Mouse (Mus musculus) cerebellum, adult 9-10 months (tissue): Measurements from ENCODE around the gene Poc1b.

Source experiments
- DNase-seq: peaks from one replicate; pipeline ENCODE4 v3.0.0; 2022

Poc1b gene

GRCm38 (mm10) chr10:99163002-99163401 is 56.2 kb downstream of the Poc1b start:
- DNase-seq = no peak

- no peak for DNase-seq
These were observed 58.1 kb downstream of the Poc1b start for GRCm38 (mm10) chr10:99164871-99165477.

GRCm38 (mm10) chr10:99165751-99166282 is 59.0 kb downstream of the Poc1b start:
- DNase-seq = no peak

GRCm38 (mm10) chr10:99166392-99166791 is 59.6 kb downstream of the Poc1b start:
- no peak for DNase-seq

GRCm38 (mm10) chr10:99168404-99168803 is 61.6 kb downstream of the Poc1b start:
- DNase-seq = no peak

GRCm38 (mm10) chr10:99168840-99169764 is 62.3 kb downstream of the Poc1b start:
- DNase-seq = peak; percentile 66

GRCm38 (mm10) chr10:99169765-99170129 is 62.9 kb downstream of the Poc1b start:
- DNase-seq = no peak

GRCm38 (mm10) chr10:99171961-99172497 is 65.2 kb downstream of the Poc1b start:
- DNase-seq = no peak

- no peak for DNase-seq
These were observed 66.2 kb downstream of the Poc1b start for GRCm38 (mm10) chr10:99172906-99173507.

GRCm38 (mm10) chr10:99176911-99177310 is 70.1 kb downstream of the Poc1b start:
- no peak for DNase-seq

- DNase-seq = no peak
These were observed 71.3 kb downstream of the Poc1b start for GRCm38 (mm10) chr10:99178118-99178517.

GRCm38 (mm10) chr10:99179122-99179521 is 72.3 kb downstream of the Poc1b start:
- no peak for DNase-seq

GRCm38 (mm10) chr10:99179566-99179965 is 72.7 kb downstream of the Poc1b start:
- no peak for DNase-seq

- DNase-seq = no peak
These were observed 74.7 kb downstream of the Poc1b start for GRCm38 (mm10) chr10:99181497-99181896.

GRCm38 (mm10) chr10:99182107-99182506 is 75.3 kb downstream of the Poc1b start:
- DNase-seq = no peak

GRCm38 (mm10) chr10:99188175-99188574 is 81.3 kb downstream of the Poc1b start:
- no peak for DNase-seq

GRCm38 (mm10) chr10:99188656-99189603 is 82.1 kb downstream of the Poc1b start:
- DNase-seq = no peak

- peak; percentile 32 for DNase-seq
These were observed 84.0 kb downstream of the Poc1b start for GRCm38 (mm10) chr10:99190798-99191197.

GRCm38 (mm10) chr10:99194451-99195055 is 87.7 kb downstream of the Poc1b start:
- DNase-seq = no peak

GRCm38 (mm10) chr10:99196556-99196955 is 89.7 kb downstream of the Poc1b start:
- no peak for DNase-seq

GRCm38 (mm10) chr10:99197125-99197524 is 90.3 kb downstream of the Poc1b start:
- no peak for DNase-seq
